Mouse (Mus musculus) thymus, postnatal 4 days (tissue): ENCODE results near the gene Ifit3b.
"Not testable (repeated sequence)": the region's sequence is repeated elsewhere in the genome, so short reads cannot be mapped to it uniquely, and the experiment has no call there.

Source experiments
- DNase-seq: peaks from one replicate; pipeline ENCODE4 v3.0.0; 2021

The Ifit3b gene

DNA sequence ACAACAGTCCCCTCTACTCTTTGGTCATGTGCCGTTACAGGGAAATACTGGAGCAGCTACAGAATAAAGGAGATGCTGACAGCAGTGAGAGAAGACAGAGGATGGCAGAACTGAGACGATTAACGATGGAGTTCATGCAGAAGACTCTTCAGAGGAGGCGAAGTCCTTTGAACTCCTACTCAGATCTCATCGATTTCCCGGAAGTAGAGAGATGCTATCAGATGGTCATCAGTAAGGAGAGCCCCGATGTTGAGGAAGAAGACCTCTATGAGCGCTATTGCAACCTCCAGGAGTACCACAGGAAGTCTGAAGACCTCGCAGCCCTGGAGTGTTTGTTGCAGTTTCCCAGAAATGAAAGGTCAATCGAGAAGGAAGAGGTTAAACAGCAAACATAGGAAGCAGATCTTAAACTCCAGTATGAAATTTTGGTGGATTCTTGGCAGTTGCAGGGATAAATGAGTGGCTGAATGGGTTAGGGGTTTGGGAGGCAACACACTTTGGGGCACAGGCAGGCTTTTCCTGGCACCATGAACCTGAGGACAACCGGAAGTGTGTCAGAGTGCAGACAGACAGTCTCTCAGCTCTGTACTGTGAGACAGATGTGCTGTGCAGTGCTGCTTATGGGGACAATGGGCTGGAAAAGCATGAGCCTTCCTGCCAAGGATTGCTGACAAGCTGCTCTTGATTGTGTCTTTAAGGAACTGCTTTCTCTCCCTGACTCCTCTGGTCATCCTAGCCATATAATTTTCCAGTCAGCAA, 4.7 kb downstream of the Ifit3b start:
- not testable (repeated sequence) for DNase-seq

- no peak for DNase-seq
Observed at GRCm38 (mm10) chr19:34620871-34621270, 13.1 kb downstream of the Ifit3b start.

DNA sequence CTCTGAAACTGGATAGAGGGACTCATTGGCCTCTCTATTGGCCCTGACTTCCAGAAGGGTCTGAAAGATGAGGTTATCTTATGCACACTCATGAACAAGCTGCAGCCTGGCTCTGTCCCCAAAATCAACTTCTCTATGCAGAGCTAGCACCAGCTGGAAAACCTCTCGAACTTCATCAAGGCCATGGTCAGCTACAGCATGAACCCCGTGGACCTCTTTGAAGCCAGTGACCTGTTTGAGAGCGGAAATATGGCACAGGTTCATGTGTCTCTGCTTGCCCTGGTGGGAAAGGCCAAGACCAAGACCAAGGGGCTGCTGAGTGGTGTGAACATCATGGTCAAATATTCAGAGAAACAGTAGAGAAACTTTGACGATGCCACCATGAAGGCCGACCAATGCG, 16.0 kb downstream of the Ifit3b start:
- DNase-seq = no peak

DNA sequence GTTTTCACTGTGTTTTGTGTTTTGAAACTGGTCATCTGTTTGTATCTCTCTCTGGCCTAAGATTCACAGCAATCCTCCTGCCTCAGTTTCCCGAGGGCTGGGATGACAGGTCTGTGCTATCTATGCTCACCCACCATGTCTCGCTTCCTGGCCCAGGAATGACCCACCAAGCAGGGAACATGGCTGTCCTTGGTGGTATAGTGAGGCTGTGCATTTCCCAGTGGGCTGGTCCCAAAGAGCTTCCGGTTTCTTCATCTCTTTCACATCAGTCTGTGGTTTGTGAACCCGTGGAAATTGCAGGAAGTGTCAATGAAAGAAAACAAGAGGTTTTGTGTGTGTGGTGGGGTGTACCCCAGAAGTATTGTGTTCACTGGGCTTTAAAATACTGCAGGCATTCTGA, 16.9 kb downstream of the Ifit3b start:
- no peak for DNase-seq

DNA sequence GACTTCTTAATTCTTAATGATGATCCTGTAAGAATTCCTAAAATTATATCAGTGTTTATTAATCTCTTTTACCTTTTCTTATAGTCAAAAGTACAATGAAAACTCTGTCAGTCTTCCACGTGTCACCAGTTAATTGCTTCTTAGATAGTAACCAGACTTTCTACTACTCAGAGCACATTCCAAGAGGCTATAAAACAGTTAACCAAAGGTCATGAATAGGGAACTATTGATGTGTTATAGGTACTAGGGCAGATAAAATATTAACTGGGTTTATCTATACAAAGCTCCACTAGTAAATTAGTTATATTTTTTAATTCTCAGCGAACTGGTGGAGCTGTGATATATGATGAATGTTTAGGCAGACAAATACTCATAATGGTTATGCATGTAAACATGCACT, 19.7 kb downstream of the Ifit3b start:
- DNase-seq = no peak

DNA sequence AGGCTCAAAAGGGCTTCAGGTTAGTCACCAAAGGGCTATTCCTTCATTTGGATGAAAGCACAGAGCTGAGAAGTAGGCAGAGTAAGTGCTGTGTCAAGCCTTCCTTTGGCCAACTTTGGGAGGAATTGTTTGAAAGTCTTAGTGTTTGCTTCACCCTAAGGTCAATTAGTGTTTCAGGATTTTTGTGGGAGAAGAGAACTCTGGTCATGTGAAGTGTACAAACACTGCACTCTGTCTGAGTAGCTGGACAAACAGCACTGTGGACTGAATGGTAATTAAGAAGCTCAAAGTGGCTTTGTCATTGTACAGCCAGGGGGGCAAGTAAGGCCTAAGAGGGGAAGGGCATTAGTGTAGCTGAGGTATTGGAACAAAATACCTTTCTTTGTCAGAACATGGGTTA, 23.7 kb downstream of the Ifit3b start:
- no peak for DNase-seq

DNA sequence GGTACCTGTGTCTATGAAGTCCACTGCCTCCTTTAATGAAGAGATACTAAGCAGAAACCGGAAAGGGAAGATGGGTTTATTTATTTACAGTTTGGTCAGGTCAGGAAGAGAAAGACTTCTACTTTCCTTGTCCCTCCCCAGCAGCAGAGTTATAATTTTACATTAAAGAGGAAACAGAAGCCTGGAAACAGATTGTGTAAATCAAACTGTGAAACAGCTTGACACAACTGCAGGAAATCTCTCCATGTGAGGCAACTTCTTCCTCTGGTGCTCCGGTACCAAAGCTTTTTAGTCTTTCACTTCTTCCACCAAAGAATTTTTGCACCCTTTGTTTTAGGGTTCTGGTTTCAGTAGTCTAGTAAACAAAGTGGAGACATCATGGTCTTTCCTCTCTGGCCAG, 25.7 kb downstream of the Ifit3b start:
- no peak for DNase-seq

DNA sequence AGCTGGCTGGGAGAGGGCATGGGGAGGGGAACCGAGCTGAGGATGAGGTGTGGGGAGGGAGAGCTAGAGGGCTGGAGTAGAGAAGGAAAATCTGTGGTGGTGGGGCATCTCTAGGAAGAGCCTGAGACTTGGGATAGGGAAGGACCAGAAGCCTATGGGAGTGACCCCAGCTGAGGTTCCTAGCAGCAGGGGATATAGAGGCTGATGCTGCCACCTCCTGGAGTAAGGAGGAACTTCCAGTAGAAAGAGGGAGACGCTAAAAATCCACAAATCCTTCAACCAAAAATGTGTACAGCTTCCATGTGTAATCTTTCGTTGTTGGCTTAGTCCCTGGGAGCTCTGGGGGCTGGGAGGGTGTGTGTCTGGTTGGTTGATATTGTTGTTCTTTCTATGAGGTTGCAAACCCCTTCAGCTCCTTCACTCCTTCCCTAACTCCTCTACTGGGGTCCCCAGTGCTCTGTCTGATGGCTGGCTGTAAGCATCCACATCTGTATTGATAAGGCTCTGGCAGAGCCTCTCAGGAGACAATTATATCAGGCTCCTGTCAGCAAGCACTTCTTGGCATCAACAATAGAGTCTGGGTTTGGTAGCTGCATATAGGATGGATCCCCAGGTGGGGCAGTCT, 29.3 kb downstream of the Ifit3b start:
- peak; percentile 66 for DNase-seq

GRCm38 (mm10) chr19:34640623-34641022, 32.9 kb downstream of the Ifit3b start, which contains the start of the genes Ifit1bl2 and Ifit1:
Gene Ifit1bl2 (minus strand): TSS chr19:34640743.
Gene Ifit1 (plus strand): TSS chr19:34640871.
- no peak for DNase-seq

DNA sequence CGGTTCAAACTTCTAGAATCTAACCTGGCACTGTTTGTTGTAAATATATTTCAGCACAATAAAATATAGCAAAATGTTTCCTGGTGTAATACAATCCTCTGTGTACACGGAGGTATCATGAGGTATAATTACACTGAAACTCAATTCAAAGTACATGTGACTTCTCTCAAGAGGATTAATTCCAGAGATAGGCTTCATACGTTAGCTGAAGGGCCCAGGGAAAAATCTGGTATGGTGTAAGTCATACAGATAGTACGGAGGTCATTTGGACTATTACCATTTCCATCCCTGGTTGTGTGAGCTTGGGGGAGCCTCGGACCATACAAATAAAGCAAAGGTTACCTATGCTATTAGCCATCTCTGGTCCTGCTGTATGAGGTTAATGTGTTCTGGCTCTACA, 34.8 kb downstream of the Ifit3b start:
- DNase-seq = no peak

DNA sequence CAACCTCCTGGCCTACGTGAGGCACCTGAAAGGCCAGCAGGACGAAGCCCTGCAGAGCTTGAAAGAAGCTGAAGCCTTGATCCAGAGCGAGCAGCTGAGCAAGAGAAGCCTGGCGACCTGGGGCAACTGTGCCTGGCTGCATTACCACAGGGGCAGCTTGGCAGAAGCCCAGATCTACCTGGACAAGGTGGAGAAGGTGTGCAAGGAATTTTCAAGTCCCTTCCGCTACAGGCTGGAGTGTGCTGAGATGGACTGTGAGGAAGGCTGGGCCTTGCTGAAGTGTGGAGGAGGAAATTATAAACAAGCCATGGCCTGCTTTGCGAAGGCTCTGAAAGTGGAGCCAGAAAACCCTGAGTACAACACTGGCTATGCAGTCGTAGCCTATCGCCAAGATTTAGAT, 39.9 kb downstream of the Ifit3b start:
- DNase-seq = not testable (repeated sequence)

DNA sequence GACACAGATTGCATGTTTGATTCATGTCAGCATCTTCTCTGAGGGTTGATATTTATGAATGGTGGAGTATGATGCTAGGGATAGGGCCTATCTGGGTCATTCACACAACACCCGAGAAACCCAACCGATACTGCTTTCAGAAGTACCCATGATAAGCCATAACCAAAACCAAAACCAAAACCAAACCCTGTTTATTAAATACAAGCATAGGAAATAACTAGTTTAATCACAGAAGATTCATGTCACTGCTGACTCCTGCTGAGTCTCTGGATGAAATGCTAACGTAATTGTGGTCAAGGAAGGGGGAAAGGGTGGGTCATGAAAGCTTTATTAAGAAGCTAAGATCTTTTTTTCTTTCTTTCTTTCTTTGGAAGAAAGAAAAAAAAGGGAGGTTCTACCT, 42.5 kb downstream of the Ifit3b start:
- no peak for DNase-seq

DNA sequence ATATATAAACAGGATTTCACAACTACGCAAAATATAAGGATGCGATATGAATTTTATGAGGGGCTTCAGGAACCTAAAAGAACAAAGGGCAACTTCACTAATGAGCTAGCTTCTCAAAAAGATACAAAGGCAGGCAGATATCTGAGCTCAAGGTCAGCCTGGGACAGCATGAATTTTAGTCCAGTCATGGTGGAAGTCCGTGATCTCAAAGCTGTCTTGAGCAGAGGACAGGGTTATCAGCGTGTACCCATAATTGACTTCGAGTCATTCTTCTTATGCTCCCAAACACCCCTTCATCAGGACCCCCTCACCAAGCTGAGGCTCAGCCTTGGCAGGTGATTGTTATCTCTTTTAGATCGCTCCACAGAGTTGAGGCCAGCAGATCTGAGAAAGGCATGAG, 43.2 kb downstream of the Ifit3b start:
- no peak for DNase-seq

DNA sequence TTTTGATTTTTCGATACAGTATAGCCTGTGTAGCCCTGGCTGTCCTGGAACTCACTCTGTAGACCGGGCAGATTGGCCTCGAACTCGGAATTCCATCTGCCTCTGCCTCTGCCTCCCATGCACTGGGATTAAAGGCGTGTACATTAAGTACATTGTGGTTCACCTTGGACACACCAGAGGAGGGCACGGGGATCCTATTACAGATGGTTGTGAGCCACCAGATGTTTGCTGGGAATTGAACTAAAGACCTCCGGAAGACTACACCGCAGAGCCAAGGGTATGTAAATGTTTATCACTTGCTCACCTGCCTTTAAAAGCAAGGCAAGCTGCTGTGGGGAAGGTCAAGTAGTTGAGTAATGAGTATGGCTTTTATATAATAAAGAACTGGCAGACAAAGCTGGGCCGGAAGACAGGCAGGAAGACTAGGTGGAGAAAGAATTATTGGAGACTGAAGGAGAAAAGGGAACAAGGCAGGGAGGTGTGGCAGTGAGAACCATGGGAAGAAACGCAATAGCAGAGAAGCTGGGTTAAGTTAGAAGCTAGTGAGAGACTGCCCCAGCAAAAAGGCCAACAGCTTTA, 47.5 kb downstream of the Ifit3b start:
- DNase-seq = no peak

DNA sequence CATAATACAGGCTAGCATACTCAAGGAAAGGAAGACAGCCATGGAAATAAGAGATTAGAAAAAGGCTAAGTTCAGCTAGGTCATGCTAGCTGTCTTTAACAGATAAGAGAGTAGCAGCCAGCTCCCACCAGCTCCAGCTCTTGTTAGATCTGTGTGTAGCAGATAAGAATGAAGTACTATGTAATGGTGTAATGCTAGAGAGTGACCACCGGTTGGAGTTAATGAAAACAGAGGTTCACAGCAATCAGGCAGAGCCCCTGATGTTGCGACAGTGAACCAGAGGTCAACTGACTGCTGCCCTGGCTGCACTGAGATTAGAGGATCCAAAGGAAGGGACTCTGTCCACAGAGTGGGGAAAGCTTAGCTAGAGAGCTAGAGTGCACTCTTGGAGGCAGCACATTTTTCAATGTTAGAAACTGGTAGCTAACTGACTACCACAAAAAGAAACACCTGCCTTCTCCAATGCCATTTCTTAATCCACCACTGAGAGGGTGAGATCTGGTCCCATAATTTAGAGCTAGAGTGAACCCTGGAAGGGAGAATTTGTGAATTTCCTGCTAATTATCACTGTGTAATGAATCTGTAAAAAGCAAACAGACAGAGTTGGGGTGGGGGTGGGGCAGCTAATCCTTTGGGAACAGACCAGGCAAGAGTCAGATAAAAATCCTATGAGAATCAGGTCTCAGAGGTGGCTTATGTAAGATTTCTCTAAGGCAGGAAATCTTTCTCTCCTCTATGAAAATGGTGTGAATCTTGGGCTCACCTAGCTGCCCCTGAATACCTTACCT, 48.9 kb downstream of the Ifit3b start:
- no peak for DNase-seq

GRCm38 (mm10) chr19:34662067-34662507, 54.3 kb downstream of the Ifit3b start:
- peak; percentile 51 for DNase-seq

GRCm38 (mm10) chr19:34662740-34663139, 55.0 kb downstream of the Ifit3b start:
- DNase-seq = no peak
